Mouse (Mus musculus) heart, postnatal 0 days (tissue): ENCODE measurements around the gene Rnf24. TPM values are rescaled to one million over a fixed set of nuclear protein-coding genes. Genes with fewer than 3 reads are reported as not detected.

Experiments used
- ATAC-seq: fragments of 200-750 bp; cut with Nextera tagmentation; 2 replicates; pipeline ENCODE4 v1.8.0; 2017; ENCODE audit warnings: low read depth, moderate number of reproducible peaks, moderate library complexity; ENCODE audit not compliant: insufficient read depth
- DNase-seq: peaks from one replicate; pipeline ENCODE4 v3.0.0-alpha.2; 2016; ENCODE audit warnings: low spot score
- H3K27ac ChIP-seq: fragments of 300-500 bp; sonication (generic); 2 replicates; pipeline ENCODE4 v1.5.1; 2014; ENCODE audit warnings: low read depth, mild to moderate bottlenecking
- H3K27me3 ChIP-seq: fragments of 300-500 bp; sonication (generic); 2 replicates; pipeline ENCODE4 v1.6.1; 2014; ENCODE audit warnings: low read length, mixed read lengths; ENCODE audit not compliant: control insufficient read depth, insufficient read depth
- H3K36me3 ChIP-seq: fragments of 300-500 bp; sonication (generic); replicated peaks from 2 replicates; pipeline ENCODE4 v1.6.1; 2014; ENCODE audit warnings: low read length, mixed read lengths; ENCODE audit not compliant: control insufficient read depth, insufficient read depth
- H3K4me1 ChIP-seq: fragments of 300-500 bp; sonication (generic); 2 replicates; pipeline ENCODE4 v1.6.1; 2014; ENCODE audit warnings: antibody characterized with exemption; ENCODE audit not compliant: control insufficient read depth, insufficient read depth
- H3K4me2 ChIP-seq: fragments of 300-500 bp; sonication (generic); 2 replicates; pipeline ENCODE4 v1.6.1; 2014; ENCODE audit warnings: low read depth, mild to moderate bottlenecking, low read length, moderate library complexity
- H3K4me3 ChIP-seq: fragments of 300-500 bp; sonication (generic); 2 replicates; pipeline ENCODE4 v1.5.1; 2014; ENCODE audit warnings: low read depth, low read length
- H3K9ac ChIP-seq: fragments of 300-500 bp; sonication (generic); replicated peaks from 2 replicates; pipeline ENCODE4 v1.6.1; 2014; ENCODE audit warnings: low read depth, low read length, mixed read lengths
- H3K9me3 ChIP-seq: fragments of 300-500 bp; sonication (generic); replicated peaks from 2 replicates; pipeline ENCODE4 v1.6.1; 2016; ENCODE audit warnings: low read length; ENCODE audit not compliant: control insufficient read depth
- CTCF ChIP-seq: IDR thresholded peaks from 2 replicates; pipeline ENCODE4 v1.5.1; 2016; ENCODE audit warnings: antibody characterized with exemption, control low read depth, low read depth
- EP300 ChIP-seq: IDR thresholded peaks from 2 replicates; pipeline ENCODE4 v1.6.1; 2016; ENCODE audit warnings: antibody characterized with exemption, low read depth
- WGBS: fragments of 180-500 bp; shearing (Covaris S2); extraction: QIAGEN DNeasy Blood & Tissue Kit; methylation state at CpG from one replicate; pipeline ENCODE4 v1.1.7; 2014; 5-methylcytosine and 5-hydroxymethylcytosine counted together
- polyA plus RNA-seq: library from polyadenylated mRNA; unstranded; fragments of >200 nt; fragmentation: Nextera tagmentation; extraction: Ambion mirVana; gene quantifications from 2 replicates; pipeline ENCODE4 v1.2.1, GENCODE M21; 2015
- total RNA-seq: library from RNA; depleted of rRNA; stranded (reverse); fragments of >200 nt; gene quantifications from 2 replicates; pipeline ENCODE4 v1.2.3, GENCODE M21; 2014; ENCODE audit warnings: low replicate concordance

Rnf24 gene
- total and polyA plus RNA-seq, 2 experiments from 2014 or later: 1.4 to 7.7 TPM

DNA sequence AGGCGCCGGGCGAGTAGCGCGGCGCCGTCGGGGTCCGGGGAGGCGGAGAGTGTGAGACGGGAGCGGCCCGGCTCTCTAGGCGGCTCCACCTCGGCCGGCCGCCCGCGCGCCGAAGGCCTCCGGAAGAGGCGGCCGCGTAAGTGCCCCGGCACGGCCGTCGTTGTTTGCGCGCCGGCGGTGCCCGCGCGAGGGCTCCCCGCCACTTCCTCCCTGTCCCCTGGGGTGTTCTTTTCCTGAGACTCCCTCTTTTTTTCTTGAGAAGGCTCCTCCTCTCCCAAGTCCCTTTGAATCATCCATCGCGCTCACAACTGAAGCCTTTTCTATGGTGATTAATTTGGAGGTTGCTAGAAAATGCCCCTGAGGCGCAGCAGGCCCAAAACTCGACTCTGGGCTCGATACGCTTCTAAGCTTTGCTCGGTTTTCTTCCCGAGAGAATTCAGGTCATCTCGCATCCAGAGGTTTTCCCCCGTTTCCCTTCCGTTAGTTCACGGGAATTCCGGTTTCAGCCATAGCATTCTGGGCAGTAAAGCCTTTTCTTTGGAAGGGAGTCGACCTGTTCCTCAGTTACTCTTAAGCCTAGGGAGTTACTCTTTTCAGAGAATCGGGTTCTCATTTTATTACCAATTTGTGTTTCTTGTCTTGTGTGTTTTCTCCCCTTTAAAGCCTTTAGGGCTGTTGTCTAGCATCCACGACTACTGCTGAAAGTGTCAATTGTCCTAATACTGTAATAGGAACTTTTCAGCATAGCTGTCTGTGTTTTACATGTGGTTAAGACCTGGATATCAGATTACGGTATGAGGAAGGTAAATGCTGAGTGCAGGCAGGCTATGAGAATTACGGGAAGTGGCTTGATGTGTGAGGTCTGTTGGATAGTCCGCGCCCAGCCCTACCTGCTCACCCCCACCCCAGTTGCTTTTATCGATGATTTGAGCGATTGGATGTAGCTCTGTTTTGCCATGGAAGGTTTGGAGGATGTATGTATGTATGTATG lies 89.7 kb downstream of the Rnf24 start:
- TF ChIP-seq EP300 (no peak), CTCF (no peak)
- peak overlapping the region; percentile 82 for H3K9ac ChIP-seq
- ATAC-seq (peak; percentile 77), DNase-seq (peak; percentile 70)
- H3K4me1 ChIP-seq: peaks cover 26% of the 10 kb centered on the region
- H3K4me2 ChIP-seq: peak overlapping the region; percentile 86
- H3K27ac ChIP-seq: peak overlapping the region; percentile 99
- no peaks in the 10 kb centered on the region for H3K9me3 ChIP-seq
- WGBS: under 1% methylated on average over 58 of the region's 59 CpGs
- H3K4me3 ChIP-seq: peak overlapping the region; percentile 80
- H3K27me3 ChIP-seq: no peaks in the 10 kb centered on the region
- no peaks in the 10 kb centered on the region for H3K36me3 ChIP-seq

DNA sequence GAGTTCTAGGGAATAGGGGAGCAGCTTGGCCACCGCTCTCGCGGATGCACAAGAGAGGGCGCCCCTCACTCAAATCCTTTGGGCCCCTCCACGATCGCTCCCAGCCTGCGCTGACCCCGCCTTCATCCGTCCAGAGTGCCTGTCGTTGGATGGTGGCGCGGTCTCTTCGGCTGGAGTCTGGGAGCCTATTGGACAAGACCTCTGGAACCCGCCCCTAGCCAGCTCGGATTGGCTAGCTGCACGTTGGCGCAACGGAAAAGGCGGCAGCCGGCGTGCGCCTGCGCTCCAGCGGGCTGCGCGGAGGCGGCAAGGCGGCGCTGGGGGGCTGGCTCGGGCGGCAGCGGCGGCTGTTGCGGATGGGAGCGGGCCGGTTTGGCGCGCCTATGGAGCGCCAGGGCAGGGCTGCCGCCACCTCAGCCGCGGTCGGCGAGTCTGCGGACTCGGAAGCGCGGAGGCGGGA lies 90.4 kb downstream of the Rnf24 start, which contains the start of gene Pank2:
Pank2 (plus strand) TSS at position 283 of the 460 bp plus-strand sequence.
- TF ChIP-seq CTCF (no peak; the same call in 1 of the 2 replicates), EP300 (no peak)
- Histone ChIP-seq H3K9ac (peak within 1 kb of the TSS; percentile 82), H3K4me1 (peaks cover 26% of the 10 kb centered on the region), H3K36me3 (no peaks in the 10 kb centered on the region), H3K4me3 (peak within 1 kb of the TSS; percentile 80), H3K27ac (peak within 1 kb of the TSS; percentile 99), H3K9me3 (no peaks in the 10 kb centered on the region), H3K4me2 (peak within 1 kb of the TSS; percentile 86), H3K27me3 (no peaks in the 10 kb centered on the region)
- peak; percentile 98 for ATAC-seq
- DNase-seq: peak; percentile 98
- under 1% methylated on average over 49 of the region's 49 CpGs for WGBS

DNA sequence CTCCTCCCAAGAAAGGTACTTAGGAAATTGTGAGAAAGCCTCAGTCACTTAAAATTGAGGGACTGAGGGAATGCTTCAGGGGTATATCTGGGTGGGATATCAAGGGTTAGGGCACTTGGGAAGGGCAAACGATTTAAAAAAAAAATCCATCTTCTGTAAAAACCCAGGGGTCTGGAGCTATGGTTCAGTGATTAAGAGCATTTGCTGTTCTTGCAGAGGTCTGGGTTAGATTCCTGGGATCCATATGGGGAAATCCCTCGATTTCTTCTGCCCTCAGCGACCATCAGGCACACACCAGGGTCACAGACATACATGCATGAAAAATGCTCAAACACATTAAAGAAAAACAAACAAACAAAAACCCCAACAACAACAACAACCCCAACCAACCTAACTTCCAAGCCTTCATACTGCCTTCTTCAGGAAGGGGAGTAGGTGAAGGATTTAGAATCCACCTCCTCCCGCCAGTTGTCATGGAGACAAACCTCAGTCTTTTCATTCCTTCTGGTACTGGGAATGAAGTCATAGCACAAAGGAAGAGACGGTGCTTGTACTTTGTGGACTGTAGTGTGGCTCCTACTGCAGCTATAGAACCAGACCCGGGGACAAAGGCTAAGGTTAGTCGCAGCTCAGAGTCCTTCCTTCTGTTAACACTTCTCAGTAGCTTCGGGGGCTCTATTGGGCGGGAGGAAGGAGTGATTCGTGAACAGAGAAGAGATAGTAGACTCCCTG lies 91.0 kb downstream of the Rnf24 start:
- Histone ChIP-seq H3K27me3 (no peaks in the 10 kb centered on the region), H3K27ac (peak overlapping the region; percentile 99), H3K4me3 (peak overlapping the region; percentile 80), H3K9me3 (no peaks in the 10 kb centered on the region), H3K9ac (peak overlapping the region; percentile 82), H3K4me1 (peaks cover 26% of the 10 kb centered on the region), H3K4me2 (peak overlapping the region; percentile 86), H3K36me3 (no peaks in the 10 kb centered on the region)
- ATAC-seq: peak; percentile 47
- DNase-seq: no peak
- WGBS: 10% methylated on average over 10 of the region's 10 CpGs
- TF ChIP-seq EP300 (no peak), CTCF (no peak)

DNA sequence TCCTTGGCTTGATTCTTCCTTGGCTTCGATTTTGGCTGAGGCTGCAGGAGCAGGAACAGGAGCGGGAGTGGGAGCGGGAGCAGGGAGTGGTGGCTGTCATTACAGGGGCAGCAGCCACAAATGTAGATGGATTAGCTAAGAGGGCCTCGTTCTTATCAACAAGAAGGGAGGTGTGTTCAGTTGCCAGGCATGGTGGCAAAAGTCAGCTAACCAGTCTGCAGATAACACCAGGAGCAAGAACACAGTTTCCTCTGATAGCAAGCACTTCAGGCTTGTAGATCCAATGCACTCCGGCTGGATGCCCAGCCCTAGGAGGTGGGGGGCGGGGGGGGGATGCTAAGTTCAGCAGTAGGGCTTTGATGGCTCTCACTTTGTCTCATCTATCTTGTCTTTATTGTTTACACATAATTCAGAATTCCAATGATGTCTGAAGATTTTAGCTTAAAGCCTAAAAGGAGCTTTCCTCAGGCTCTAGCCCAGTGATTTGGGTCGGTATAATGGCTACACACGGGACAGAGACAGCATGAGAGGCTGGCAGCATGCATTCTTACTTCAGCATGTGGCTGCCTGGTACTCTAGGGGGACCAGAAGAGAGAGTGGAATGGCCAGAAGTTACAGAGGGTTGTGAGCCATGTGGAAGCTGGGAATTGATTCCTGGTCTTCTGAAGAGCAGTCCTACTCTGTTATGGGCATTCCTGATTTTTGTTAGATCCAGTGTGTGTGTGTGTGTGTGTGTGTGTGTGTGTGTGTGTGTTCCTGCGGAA lies 92.0 kb downstream of the Rnf24 start:
- 0 out of 2 replicates have a peak overlapping the region, but pooled peaks have one; percentile 7 for H3K4me2 ChIP-seq
- H3K27ac ChIP-seq: no peak overlapping the region; the same call in 1 of the 2 replicates
- no peak overlapping the region for H3K9ac ChIP-seq

DNA sequence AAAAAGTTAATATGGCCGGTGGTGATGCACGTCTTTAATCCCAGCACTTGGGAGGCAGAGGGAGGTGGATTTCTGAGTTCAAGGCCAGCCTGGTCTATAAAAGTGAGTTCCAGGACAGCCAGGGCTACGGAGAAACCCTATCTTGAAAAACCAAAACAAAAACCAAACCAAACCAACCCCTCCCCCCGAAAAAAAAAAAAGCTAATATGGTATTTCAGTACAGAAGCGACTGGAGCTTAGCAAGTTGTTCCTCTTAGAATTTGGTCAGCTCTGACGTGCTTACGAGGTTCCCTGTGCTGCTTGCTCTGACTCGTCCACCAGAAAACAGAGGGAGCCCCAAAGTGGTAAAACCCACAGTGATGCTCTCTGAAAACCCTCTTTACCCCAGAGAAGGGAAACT lies 94.0 kb downstream of the Rnf24 start:
- no peak overlapping the region for H3K9ac ChIP-seq
- WGBS: 84% methylated on average over 8 of the region's 8 CpGs
- H3K4me3 ChIP-seq: no peak overlapping the region
- H3K4me2 ChIP-seq: no peak overlapping the region
- no peak for ATAC-seq
- H3K27me3 ChIP-seq: no peaks in the 10 kb centered on the region
- H3K4me1 ChIP-seq: peaks cover 19% of the 10 kb centered on the region
- H3K27ac ChIP-seq: no peak overlapping the region
- H3K9me3 ChIP-seq: no peaks in the 10 kb centered on the region
- no peaks in the 10 kb centered on the region for H3K36me3 ChIP-seq
- TF ChIP-seq CTCF: no peak
- no peak for TF ChIP-seq EP300
- no peak for DNase-seq

More for the DNA sequence above, 92.0 kb downstream of the Rnf24 start:
- Histone ChIP-seq H3K27me3 (no peaks in the 10 kb centered on the region), H3K4me1 (peaks cover 26% of the 10 kb centered on the region), H3K36me3 (no peaks in the 10 kb centered on the region), H3K4me3 (no peak overlapping the region), H3K9me3 (no peaks in the 10 kb centered on the region)
- no peak for TF ChIP-seq CTCF
- no peak for TF ChIP-seq EP300
- ATAC-seq: no peak
- WGBS: 34% methylated on average over 9 of the region's 9 CpGs
- no peak for DNase-seq
